Mouse (Mus musculus) heart, postnatal 4 days (tissue): ENCODE data around the gene Ceacam10. TPM values are rescaled to one million over a fixed set of nuclear protein-coding genes. Genes with fewer than 3 reads are reported as not detected.
A peak's percentile ranks its signal among the peaks of the same experiment; 100 is the strongest.
"Not testable (repeated sequence)": the region's sequence is repeated elsewhere in the genome, so short reads cannot be mapped to it uniquely, and the experiment has no call there.

Source experiments
- DNase-seq: peaks from one replicate; pipeline ENCODE4 v3.0.0; 2021
- total RNA-seq, 2 experiments: library from RNA; stranded (reverse); gene quantifications; 2 replicates each; pipeline ENCODE4 v1.2.3; 2021

The Ceacam10 gene
- under 1 TPM in 1 of 2 experiments, not detected in 1; 0.25 TPM for total RNA-seq

GRCm38 (mm10) chr7:24776918-24777317 is at the start of gene Ceacam10:
Ceacam10 (plus strand) TSS chr7:24777206.
- DNase-seq: not testable (repeated sequence)

- peak; percentile 7 for DNase-seq
These were observed 40.9 kb upstream of the Ceacam10 start for GRCm38 (mm10) chr7:24735970-24736670.

GRCm38 (mm10) chr7:24750695-24751094 is 26.3 kb upstream of the Ceacam10 start:
- DNase-seq: no peak

- DNase-seq: no peak
These were observed 25.4 kb upstream of the Ceacam10 start for GRCm38 (mm10) chr7:24751610-24752009.

GRCm38 (mm10) chr7:24753476-24753875 is 23.5 kb upstream of the Ceacam10 start:
- no peak for DNase-seq

- no peak for DNase-seq
These were observed 18.5 kb upstream of the Ceacam10 start for GRCm38 (mm10) chr7:24758520-24758919.

- no peak for DNase-seq
These were observed 16.8 kb upstream of the Ceacam10 start, which contains the start of gene Cd177 for GRCm38 (mm10) chr7:24760211-24760610. Cd177 (minus strand) TSS chr7:24760311.

- no peak for DNase-seq
These were observed 15.8 kb upstream of the Ceacam10 start for GRCm38 (mm10) chr7:24761161-24761560.

- no peak for DNase-seq
These were observed 14.4 kb upstream of the Ceacam10 start for GRCm38 (mm10) chr7:24762574-24762973.

GRCm38 (mm10) chr7:24771361-24771760 is 5.6 kb upstream of the Ceacam10 start:
- DNase-seq: no peak

GRCm38 (mm10) chr7:24773942-24774535 is 3.0 kb upstream of the Ceacam10 start:
- DNase-seq: no peak

- DNase-seq: no peak
These were observed 861 bp upstream of the Ceacam10 start for GRCm38 (mm10) chr7:24776145-24776544.

- DNase-seq: no peak
These were observed 20.9 kb downstream of the Ceacam10 start for GRCm38 (mm10) chr7:24797918-24798317.

- no peak for DNase-seq
These were observed 25.3 kb downstream of the Ceacam10 start for GRCm38 (mm10) chr7:24802149-24802767.

- DNase-seq: no peak
These were observed 27.8 kb downstream of the Ceacam10 start for GRCm38 (mm10) chr7:24804826-24805225.

- no peak for DNase-seq
These were observed 32.0 kb downstream of the Ceacam10 start for GRCm38 (mm10) chr7:24809041-24809440.

GRCm38 (mm10) chr7:24817502-24817901 is 40.5 kb downstream of the Ceacam10 start:
- peak; percentile 74 for DNase-seq

GRCm38 (mm10) chr7:24824452-24824851 is 47.4 kb downstream of the Ceacam10 start:
- DNase-seq: no peak

GRCm38 (mm10) chr7:24827181-24827580 is 50.2 kb downstream of the Ceacam10 start:
- DNase-seq: no peak
